Mouse (Mus musculus): ENCODE measurements at regions not wholly inside any gene's neighbourhood (a gene's known extent, or its start where the extent isn't known, plus 50 kb on each side); places are given as distances from the start of the nearest gene placed in this dataset.

DNA sequence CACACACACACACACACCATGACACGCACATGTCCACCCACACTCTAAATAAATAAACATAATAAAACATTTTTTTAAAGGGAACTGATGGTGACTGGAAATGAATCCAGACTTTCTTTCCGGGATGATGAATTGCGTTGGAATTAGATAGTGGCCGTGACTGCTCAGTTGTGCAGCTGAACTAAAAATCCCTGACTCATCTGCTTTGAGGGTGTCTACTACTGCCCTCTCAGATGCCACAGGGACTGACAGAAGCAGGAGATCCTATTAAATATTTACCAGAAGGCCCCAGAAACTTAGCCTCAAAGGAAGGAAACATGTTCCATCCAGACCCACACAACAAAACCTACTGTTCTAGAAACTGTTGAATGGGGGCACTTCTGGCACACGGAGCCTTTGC is 65.7 kb downstream of the Polr2m start:
- no peak for DNase-seq

DNA sequence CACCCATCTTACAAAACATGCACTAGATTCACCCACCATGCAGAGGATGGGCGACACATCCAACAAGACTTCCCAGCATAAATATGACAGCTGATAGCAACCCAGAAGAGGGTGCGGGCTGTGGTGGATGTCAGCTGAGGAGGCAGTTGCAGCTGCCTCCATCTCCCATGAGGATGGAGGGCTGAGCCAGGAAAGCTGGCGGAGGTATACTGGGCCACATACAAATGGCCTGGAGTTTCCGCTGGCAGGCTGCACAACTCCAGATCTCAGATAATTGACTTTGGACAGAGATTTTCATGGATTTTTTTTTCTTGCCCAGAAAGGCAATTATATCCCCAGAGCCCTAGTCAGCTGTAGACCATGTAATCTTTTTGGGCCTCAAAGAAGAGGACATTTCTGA is 67.2 kb downstream of the Polr2m start:
- no peak for DNase-seq

DNA sequence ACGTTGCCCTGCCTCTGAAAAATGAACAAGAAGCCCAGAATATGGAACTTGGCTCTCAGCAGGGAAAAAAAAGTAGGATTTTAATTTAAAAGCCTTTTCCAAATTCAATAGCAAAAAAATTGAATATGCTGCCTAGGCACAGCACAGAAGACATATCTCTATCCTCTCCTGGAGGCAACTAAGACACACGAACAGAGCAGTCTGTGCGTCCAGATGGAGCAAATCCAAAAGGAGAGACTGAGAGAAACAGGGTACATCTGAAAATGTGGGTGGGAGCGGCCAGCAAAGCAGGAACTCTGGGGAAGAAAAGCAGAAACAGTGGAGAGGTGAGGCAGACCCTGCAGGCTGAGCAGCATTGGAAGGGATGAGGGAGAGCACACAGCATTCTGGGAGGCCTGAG is 68.5 kb downstream of the Polr2m start:
- DNase-seq: no peak

DNA sequence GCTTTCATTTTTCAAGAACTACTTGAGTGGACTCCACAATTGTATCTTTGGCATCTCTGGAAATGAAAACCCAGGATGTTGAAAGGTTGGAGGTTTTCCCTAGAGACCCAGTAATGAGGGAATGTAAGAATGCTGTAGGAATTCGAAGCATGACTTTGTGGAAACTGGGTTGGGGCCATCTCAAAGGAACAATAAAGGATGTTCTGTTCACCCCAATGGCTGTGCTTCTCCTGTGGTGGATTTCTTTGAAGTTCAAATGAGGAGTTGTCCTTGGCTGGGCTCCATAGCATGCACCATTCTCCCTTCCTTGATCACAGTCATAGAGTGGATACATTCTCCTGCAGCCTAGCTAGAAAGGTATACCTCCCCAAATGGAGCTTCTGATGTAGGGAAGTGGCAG is 74.6 kb downstream of the Polr2m start:
- DNase-seq: no peak

DNA sequence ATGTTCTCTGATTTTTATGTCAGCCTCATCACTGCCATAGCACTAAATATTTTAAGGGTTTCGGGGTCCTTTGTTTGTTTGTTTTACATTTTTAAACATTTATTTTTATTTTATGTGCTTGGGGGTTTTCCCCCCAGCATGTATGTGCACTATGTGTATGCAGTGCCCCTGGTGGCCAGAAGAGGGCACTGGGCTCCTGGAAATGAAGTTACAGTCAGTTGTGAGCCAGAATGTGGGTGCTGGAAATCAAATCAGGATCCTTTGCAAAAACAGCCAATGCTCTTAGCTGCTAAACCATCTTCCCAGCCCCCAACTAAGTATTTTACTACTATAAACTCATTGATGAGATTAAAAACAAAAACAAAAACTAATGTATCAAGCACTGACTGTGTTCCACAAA is 75.8 kb downstream of the Polr2m start:
- DNase-seq: no peak

DNA sequence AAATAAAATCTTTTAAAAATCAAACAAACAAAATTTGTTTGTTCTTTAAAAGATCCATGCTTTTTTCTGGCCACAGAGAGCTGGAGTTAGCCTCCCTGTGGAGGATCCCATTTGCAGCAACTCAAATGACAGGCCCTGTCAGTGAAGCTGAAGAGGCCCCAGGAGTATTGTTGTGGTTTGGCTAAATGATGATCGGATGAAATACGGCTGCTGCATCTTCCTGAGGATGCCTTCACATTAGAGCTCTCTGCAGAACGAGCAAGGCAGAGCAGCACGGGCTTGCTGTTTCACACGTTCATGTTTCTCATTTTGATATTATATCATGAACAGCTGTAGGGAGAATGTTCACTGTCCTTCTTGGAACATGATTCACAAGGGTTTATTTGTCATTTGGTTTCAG is 76.8 kb downstream of the Polr2m start:
- no peak for DNase-seq

DNA sequence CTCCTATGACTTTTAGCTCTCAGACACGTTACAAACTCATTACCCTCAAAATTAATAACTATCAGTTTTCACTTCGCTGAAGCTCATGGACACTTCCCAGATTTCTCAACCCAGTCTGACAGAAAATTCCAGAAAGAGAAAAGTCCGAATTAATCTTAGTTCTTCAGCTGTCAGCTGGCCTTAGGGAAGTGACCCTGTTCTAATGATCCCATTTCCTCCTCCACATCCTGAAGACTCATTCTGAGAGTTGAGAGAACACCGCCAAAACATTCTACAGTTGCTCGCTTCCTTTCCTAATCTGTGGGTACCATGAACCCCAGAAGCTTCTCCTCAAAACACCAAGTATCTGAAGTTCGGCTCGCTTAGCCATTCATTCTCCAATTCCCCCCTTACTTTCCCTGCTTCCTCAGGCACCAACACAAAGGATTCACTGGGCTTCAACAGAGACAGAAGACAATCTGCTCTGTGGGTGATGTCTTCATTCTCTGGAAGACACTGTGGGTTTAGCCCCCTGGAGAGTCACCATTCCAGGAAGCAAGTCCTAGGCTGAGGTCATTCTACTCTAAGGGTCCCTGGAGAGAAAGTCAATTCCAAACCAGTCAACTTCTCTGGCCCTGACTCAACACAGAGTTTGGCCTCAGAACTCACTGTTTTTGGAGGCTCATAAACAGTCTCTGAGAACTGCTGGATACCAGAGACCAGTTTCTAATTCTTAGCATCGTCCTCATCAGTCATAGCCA is 81.2 kb downstream of the Polr2m start:
- DNase-seq: no peak

DNA sequence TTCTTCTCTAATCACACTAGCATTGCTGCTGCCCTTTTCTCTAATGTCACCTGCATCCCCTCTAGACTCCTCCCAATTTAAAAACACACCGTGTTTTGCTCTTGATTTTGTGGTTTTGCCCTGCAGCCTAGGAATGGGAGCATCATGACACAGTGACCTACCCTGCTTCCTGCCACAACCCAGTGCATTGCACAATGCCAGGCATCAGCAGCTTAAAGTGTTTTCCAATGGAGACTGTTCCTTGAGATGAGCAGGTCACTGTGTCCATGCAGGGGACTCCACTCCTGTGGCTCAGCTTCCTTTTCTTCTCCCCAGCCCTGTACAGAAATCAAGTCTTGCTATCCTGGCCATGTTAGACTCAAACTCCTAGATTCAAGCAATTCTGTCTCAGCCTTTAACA is 84.1 kb downstream of the Polr2m start:
- no peak for DNase-seq

DNA sequence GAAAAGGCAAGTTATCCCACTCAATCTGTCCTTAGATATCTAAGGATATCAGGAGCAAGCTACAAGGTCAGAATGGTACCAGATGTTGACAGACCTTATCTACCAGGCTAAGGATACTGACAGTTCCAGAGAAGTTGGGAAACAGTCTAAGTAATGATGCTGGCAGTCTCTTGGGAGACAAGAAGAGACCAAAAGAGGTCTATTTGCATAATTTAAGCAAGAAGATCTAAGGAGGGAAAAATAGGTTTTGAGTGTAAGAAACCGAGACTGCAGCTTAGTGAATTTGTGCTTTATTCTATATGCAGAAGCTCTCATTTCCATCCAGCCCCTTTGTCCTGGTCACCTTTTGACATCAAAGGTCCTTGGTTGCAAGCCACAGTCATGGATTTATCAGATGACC is 86.4 kb downstream of the Polr2m start:
- DNase-seq: no peak

DNA sequence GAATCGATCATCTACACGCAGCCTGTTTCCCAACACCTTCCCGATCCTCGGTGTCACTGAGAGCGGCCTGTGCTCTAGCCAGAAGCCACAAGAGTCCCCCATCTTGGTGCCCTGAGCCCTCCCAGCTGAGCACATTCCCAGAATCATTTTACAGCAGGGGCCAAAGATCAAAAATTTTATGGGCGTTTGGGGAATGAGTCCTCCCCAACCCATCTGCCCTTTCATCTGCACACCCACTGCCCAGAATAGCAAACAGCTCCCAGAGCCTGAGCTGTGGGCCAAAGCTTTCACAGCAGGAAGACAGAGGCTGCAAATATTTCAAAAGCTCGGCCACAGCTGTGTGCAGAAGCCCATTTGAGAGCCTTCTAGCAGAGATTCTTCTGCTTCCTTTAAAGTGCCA is 89.0 kb downstream of the Polr2m start:
- peak; percentile 5 for DNase-seq

DNA sequence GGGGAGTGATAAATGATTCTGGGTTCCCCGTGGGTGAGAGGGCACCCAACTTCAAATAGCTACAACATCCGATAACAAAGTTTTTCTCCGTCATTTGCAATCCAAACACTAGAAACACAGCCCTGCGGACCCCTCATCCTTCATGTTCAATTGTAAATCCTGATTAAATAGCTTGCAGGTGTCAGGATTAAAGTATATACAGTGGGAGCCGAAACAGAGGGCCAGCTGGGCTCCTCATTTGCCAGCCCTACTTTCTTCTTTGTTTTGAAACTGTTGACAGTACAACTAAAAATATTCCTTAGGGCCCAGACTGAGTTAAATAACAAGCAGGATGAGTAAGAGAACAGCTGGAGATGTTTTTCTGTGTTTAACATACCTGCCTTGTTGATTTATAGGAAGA is 95.5 kb downstream of the Polr2m start:
- no peak for DNase-seq

DNA sequence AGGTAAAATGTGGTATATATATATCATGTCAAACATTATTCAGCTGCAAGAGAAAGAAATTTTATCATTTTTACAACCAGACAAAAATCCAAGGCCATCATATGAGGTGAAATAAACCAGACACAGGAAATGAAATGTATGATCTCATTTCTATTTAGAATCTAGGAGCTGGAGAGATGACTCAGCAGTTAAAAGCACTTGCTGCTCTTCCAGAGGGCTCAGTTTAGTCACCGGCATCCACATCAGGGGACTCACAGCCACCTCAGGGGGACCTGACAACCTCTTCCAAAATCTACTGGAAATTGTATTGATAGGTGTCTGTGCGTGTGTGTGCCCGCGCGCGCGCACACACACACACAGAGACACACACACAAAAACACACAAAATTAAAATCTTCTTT is 98.3 kb downstream of the Polr2m start:
- DNase-seq: no peak

DNA sequence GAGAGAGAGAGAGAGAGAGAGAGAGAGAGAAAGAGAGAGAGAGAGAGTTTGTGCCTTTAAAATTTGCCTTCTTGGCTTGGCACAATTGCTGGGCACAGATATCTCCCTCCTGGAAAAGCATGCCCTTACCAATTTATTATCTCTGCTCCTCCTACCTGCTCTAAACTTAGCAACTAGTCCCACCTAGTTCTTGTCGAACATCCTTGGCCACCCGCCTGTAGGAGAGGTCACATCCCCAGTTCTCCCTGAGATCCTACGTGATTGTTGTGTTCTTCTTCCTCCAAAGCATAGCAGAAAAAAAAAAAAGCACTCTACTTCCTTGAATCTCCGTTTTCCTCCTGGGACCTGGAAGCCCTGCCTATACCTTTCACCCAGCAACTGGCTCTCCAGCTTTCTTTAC is 101.8 kb downstream of the Polr2m start:
- DNase-seq: no peak

DNA sequence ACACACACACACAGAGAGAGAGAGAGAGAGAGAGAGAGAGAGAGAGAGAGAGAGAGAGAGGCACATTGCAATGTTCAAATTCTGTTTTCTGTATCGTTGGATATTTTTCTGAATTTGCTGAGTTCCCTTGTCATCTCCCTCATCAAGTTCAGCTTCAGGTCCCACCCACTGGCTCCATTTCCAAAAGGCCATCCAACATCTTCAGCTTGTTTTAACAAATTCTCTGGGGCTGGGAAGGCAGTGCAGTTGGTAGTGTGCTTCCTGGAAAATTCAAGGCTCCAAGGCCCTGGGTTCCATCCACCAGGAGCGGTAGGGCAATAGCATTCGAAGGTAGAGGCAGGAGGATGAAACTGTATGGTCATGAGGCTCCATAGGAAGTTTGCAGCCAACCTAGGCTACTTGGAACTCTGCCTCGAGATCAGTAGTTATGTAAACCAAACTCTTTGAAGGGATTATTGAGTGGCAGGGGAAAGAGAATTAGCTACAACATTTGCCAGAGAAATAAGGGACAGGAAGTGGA is 105.9 kb downstream of the Polr2m start:
- peak; percentile 7 for DNase-seq

DNA sequence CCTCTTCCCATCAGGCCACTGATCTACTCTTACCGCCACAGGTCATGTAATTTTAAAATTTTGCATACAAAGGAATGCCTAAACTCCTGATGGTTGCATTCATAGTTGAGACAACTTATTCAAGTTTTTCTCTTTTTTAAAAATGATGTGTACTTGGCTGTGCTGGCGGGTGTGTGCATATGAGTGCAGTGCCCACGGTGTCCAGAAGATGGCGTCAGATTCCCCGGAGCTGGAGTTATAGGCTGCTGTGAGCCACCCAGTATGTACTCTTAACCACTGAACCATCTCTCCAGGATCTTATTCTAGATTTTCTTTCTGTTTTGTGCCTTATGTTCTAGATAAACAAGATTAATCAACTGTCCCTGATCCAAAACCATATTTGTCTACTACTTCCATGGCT is 116.0 kb downstream of the Polr2m start:
- DNase-seq: no peak

DNA sequence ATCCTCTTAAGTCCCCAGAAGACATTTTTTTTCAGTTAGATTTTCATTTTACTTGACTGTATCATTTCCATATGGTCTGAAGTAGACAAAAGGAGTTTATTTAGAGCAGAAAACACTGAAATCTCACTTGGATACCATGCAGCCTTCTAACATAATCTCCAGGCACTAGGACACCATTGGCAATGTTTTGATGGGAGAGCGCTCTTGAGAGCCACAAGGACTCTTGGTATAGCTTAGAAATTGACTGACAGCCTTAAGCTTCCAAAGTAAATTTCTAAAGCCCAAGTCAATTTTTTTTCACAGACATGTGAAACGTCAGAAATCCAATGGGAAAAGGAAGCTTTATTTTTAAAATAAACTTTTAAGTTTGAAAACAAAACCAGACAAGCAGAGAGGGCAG is 116.5 kb downstream of the Polr2m start:
- DNase-seq: no peak

DNA sequence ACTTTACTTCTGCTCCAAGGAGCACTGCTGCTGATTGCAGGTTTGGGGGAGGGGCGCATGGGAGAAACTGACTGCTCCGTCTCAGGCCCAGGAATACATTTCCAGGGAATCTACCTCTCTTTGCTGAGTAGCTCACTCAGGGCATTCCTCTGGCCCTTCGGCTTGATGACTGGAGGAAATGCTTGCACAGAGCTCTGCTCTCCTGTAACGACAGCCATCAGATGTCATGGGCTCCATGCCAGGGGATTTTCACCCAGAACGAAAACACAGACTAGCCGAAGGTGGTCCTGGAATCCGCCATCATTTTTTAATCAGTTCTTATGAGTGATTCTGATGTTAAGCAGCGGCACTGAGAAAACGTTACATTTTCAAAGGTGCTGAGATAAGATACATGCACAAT is 119.2 kb downstream of the Polr2m start:
- no peak for DNase-seq

DNA sequence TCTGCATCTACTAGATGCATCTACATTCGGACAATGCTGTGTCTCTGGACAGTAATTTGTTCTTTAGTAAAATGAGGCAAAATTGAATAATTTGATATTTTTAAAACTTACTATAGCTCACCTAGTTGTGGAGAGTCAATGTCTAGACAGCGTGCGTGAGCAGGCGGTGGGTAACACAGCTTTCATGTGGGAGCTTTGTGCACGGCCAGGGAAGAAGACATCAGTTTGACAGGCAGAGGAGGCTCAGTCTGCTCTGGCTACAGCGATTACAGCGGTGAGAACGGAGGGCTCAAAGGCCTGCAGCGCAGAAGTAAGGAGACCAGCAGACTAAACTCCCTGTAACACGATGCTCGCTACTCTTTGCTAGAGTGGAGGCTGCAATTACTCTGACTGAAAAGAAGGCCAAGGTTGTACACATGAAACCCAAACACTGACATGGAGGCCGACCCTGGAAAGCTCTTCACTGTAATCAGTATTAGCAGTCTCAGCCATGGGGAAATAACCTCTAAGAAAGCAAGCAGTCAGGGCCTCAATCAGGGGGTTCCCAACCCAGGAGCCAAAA is 120.5 kb downstream of the Polr2m start:
- DNase-seq: no peak

DNA sequence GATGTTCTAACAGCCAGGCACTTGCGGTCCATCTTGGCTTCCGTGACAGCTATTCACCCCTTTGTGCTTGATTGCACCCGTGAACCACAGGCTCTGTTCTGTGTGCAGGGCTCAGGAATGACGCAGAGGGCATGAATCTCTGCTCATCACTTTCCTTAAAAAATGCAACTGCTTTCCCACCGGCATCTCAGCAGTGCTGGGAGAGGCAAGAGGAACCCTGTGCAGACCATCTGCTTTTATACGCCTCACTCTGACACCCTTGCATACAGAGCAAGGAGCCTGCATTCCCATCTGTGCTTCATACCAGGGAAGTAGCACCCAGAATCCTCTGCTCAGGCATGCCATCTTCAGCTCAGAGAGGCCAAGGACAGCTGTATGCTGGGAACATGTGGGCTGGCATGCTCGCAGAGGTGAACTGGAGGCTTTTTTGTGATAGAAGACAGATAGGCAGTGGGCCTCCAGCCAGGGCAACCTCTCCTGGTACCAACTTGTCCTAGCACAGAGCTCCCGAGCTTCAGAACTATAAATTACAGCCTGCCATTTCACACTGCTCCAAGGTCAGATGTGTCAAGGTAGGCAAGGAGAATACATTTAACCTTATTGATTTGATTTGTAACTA is 121.6 kb downstream of the Polr2m start:
- DNase-seq: no peak

DNA sequence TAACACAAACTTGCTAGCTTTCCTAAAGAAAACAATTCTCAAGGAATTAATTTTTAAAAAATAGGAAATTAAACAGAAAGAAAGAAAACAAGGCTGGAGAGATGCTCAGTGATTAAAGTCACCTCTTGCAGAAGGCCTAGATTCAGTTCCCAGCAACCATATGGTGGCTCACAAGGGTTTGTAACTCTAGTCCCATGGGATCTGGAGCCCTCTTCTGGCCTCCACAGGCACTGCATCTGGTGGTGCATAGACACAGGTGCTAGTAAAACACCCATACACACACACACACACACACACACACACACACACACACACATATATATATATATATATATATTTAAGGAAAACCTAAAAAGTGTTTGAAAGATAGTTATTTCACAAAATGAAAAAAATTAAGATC is 123.3 kb downstream of the Polr2m start:
- no peak for DNase-seq

DNA sequence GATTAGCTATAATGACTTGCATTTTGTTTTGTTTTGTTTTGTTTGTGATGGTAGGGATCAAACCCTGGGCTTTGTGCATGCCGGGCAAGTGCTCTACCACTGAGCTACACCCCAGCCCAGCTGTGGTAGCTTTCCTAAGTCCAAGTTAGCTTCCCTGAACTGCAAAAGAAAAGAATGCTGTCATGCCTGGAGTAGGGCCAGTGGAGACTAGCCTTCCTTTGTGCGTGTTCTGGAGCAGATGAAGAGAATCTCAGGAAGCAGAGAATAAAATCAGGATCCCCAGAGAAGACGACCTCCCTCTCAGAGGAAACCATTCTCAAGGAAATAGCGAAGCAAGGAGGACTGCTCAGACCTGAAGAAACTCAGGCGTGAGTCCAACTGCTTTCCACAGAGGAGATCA is 123.8 kb downstream of the Polr2m start:
- no peak for DNase-seq

DNA sequence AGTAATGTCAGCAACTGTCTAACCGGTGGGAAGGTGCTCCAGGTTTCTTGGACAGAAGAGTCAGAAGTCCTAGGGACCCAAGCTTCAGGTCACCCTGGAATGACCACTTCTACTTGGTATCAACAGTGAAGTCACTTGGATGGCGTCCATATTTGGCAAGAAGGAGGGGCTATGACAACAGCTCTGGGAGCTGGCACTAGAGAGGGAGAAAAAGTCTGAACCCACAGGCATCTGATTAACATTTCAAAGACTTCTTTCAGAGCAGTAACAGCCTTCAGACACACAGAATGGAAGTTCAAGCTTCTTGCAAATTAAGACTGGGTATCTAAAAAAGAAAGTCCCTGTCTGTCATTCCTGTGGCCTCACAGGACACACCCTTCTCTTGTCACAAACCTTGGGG is 124.4 kb downstream of the Polr2m start:
- DNase-seq: no peak

DNA sequence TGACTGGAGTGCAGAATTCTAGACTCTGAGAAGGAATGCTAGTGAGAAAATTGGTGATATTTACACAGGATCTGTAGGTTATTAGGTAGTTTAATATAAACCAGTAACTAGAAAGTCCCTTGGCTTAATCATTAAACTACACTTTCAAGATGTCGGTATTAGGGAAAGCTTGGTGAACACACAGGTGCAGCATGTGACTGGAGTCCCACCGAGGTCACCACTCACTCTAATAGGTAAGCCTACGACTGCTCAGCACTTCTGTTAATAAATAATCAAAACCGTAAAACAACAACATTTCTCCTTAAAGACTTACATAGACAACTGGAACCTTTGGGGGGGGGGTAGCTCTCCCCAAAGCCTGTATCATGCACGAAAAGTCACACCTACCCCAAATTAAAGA is 125.1 kb downstream of the Polr2m start:
- DNase-seq: no peak

DNA sequence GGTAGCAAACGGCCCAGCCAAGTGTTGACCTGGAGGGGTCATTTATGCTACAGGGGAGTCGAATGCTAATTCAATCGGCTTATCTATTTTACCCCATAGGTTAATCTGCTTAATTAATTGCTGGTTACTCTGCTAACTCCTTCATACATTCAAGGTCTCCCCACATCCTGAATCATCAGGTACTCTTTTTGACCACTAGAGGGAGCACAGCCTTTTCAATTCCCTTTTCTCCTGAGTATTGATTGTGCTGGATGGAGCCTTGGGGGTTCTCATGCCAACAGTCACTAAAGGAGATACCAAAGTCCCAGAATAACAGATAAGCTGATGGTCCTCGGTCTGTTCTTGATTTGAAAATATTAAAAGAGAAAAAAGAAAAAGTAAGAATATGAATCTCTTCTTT is 126.8 kb downstream of the Polr2m start:
- peak; percentile 43 for DNase-seq

DNA sequence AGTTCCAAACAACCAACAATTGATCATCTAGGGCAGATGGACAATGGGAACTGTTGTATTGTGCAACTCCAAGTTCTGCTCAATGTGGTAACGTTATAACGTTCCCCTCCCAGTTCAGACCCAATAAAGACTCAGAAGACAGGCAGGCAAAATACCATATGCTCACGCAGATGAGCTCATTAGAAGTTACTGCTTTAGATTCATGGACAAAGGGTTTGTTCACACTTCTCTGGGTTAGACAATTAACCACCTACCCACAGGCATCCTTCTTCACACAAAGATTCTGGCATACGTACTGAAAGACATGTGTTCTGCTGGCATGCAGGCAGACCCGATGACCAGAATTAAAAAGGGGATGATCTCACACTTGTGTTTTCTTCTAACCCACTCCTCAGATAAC is 130.0 kb downstream of the Polr2m start:
- no peak for DNase-seq
